Mouse (Mus musculus) skeletal muscle tissue, postnatal 0 days (tissue): ENCODE measurements around the gene Sbpl. TPM values are rescaled to one million over a fixed set of nuclear protein-coding genes. Genes with fewer than 3 reads are reported as not detected.

Experiments used
- polyA plus RNA-seq: library from polyadenylated mRNA; unstranded; fragments of >200 nt; fragmentation: Nextera tagmentation; extraction: Ambion mirVana; gene quantifications from 2 replicates; pipeline ENCODE4 v1.2.1, GENCODE M21; 2015

Sbpl gene
- polyA plus RNA-seq: not detected in 2 replicates

GRCm38 (mm10) chr17:23955174-23955573, at the start of gene Sbpl:
TSS of gene Sbpl (minus strand) at chr17:23955274.

GRCm38 (mm10) chr17:23997901-23998300, 42.8 kb upstream of the Sbpl start, which contains the start of gene Prss22:
TSS of gene Prss22 (minus strand) at chr17:23998100.

DNA sequence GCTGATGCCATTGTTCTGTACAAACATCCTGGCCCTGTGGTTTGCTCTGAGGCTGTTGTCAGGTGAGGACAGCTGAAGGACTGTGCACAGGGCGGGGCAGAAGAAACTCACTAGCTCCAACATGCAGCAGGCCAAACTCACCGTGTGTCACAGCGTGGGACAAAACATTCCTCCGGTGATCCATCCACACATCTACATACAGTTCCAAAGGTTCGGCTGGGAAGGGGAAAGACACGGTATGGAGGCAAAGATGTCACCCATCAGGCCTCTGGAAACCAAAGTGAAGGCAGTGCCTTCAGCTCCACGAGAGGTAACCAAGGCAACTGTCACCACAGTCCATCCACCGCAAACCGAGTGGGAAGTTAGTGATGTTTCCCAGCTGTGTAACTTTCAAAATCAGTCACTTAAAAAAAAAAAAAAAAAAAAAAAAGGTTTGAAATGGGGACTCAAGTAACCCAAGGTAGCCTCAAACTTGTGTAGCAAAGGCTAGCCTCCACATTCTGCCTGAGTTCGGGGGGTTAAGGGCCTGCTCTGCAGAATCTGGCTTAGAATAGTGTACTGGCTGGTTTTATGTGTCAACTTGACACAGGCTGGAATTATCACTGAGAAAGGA, 25.3 kb upstream of the Sbpl start, which contains the start of gene Prss30:
Gene Prss30 (minus strand): TSS at position 270 of the 613 bp plus-strand sequence.

DNA sequence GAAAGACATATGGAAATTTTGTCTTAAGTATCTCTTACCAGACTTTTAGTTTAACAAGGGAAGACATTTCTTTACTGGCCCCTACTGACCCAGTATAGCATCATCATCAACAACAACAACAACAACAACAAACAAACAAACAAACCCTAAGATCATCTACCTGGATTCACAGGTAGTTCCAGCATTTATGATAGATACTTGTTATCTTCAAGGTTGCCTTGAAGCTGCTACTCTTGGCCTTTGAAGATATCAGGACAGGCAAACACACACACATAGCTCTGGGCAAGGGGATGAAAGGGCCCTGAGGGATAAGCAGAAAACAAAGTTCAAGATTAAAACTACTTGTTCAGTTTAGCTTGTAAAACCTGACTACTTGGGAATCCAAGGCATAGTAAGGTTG, 13.7 kb downstream of the Sbpl start, which contains the start of gene Sbp:
Gene Sbp (plus strand): TSS at position 301 of the 400 bp plus-strand sequence.

DNA sequence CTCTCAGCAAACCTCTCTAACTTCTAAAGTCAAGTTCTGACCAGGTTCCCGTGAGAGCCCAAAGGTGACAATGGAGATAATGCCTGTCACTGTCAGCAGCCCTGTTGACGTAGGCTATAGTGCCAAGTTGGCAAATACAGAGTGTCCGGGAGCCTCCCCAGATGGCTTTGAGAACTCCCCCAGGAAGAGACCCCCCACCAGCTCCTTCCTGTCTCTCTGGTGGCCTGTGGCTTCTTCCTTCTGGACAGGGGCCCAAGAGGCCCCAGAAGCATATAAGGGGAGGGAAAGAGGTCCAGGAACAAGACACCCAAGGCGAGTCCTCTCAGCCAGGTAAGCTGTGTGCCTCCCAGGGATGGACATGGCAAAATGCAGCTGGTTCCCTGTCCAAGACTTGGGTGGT, 37.9 kb downstream of the Sbpl start, which contains the start of gene Dcpp3:
Gene Dcpp3 (plus strand): TSS at position 301 of the 400 bp plus-strand sequence.

Other genes with a start within 250 kb of the Sbpl start
- gene 1520401A03Rik, start 232.5 kb downstream of the Sbpl start, polyA plus RNA-seq: 0.81 and 0.83 TPM in 2 replicates
- 11.1 and 12.5 TPM in 2 replicates for gene Pkmyt1, start 228.9 kb downstream of the Sbpl start, polyA plus RNA-seq
- 9.9 and 15.9 TPM in 2 replicates for gene Paqr4, start 214.4 kb downstream of the Sbpl start, polyA plus RNA-seq
- 0.35 and 1.5 TPM in 2 replicates for gene Kremen2, start 209.4 kb downstream of the Sbpl start, polyA plus RNA-seq
- 33.8 and 34.1 TPM in 2 replicates for gene Flywch1, start 183.7 kb downstream of the Sbpl start, polyA plus RNA-seq
- 11.9 and 13.5 TPM in 2 replicates for gene Flywch2, start 169.2 kb downstream of the Sbpl start, polyA plus RNA-seq
- gene Srrm2, start 164.7 kb downstream of the Sbpl start, polyA plus RNA-seq: 234 and 263 TPM in 2 replicates
- 1,095 and 1,181 TPM in 2 replicates for gene Elob, start 126.1 kb downstream of the Sbpl start, polyA plus RNA-seq
- gene Prss33, start 119.2 kb downstream of the Sbpl start, polyA plus RNA-seq: not detected in 2 replicates
- not detected in 2 replicates for gene Prss32, start 111.4 kb downstream of the Sbpl start, polyA plus RNA-seq
- not detected in 2 replicates for gene Prss41, start 111.1 kb downstream of the Sbpl start, polyA plus RNA-seq
- gene Prss21, start 87.2 kb downstream of the Sbpl start, polyA plus RNA-seq: not detected in 2 replicates
- gene Dcpp1, start 74.4 kb downstream of the Sbpl start, polyA plus RNA-seq: not detected in 2 replicates
- not detected in 2 replicates for gene Dcpp2, start 74.4 kb downstream of the Sbpl start, polyA plus RNA-seq
- not detected in 2 replicates for gene Dcpp3, start 37.8 kb downstream of the Sbpl start, polyA plus RNA-seq
- gene Sbp, start 13.6 kb downstream of the Sbpl start, polyA plus RNA-seq: not detected in 2 replicates
- gene Prss30, start 25.3 kb upstream of the Sbpl start, polyA plus RNA-seq: not detected in 2 replicates
- not detected in 2 replicates for gene Prss22, start 42.8 kb upstream of the Sbpl start, polyA plus RNA-seq
- 0.13 TPM in 1 of 2 replicates, not detected in the other for gene Prss27, start 82.9 kb upstream of the Sbpl start, polyA plus RNA-seq
- gene Kctd5, start 118.2 kb upstream of the Sbpl start, polyA plus RNA-seq: 26.5 and 30.3 TPM in 2 replicates
- gene Pdpk1, start 195.7 kb upstream of the Sbpl start, polyA plus RNA-seq: 46.0 and 57.2 TPM in 2 replicates
- 20.6 and 22.1 TPM in 2 replicates for gene Amdhd2, start 208.5 kb upstream of the Sbpl start, polyA plus RNA-seq
- gene Atp6v0c, start 214.4 kb upstream of the Sbpl start, polyA plus RNA-seq: 366 and 377 TPM in 2 replicates